Mouse (Mus musculus) MN1 (cell line): ENCODE measurements at regions not wholly inside any gene's neighbourhood (a gene's known extent, or its start where the extent isn't known, plus 50 kb on each side); places are given as distances from the start of the nearest gene placed in this dataset.

Source experiments
- DNase-seq: peaks from one replicate; pipeline ENCODE4 v3.0.0-alpha.2; 2016; ENCODE audit warnings: low spot score

DNA sequence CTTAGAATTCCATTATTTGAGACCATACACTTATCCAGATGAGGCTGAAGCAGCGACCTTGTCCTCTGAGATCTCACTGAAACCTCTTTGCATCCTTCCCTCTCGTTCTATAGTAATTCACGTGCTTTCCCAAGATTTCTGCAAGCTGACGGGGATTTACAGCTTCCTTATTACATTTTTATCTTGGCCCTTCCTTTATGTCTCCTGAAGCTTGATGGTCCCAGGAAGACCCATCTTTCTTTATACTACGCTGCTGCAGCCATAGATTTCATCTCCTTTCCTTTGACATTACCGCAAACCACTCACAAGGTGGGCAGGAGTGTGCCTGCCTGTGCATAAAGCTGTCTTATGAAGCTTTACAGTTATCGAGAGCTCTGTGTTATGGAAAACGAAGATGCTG lies 63.3 kb upstream of the Rbms3 start:
- DNase-seq: no peak

DNA sequence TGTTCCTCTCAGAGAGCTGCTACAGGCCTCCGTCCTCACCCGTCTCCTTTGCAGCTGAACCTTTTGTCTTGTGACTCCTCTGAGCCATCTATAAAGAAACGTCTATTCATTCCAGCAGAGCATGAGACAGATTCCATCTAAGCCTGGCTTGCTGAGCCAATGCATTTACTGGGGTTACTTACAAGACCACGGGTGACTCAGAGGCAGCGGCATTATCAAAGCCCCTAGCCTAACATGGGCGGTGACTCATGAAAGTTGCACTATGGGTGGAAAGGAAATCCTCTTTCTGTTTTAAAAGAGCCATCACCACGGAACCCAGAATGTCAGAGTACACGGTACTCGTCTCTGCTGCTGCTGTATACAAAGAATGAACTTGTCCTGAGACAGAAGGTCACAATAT lies 62.8 kb upstream of the Rbms3 start:
- no peak for DNase-seq

DNA sequence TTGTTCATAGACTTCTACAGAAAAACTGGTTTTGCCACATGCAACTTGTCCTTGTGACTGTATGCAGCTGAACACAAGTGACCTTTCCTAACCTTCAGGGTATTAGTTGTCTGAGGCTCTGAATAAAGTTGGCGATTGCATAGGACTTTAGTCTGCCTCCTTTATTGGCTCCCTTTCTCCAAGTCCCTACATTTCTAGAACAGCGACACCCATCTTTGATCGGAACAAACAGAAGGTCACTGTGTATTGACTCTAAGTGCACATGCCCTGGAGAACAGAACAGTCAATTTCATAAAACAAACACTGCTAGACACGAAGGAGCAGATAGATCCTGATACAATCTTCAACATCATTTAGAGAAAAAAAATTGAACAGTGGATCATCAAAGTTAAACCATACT lies 60.2 kb upstream of the Rbms3 start:
- no peak for DNase-seq
